Mouse (Mus musculus) hindbrain, postnatal 0 days (tissue): ENCODE data around the gene Tmem88. TPM values are rescaled to one million over a fixed set of nuclear protein-coding genes. Genes with fewer than 3 reads are reported as not detected.

ENCODE experiments used
- ATAC-seq: fragments of 200-750 bp; cut with Nextera tagmentation; 2 replicates; pipeline ENCODE4 v1.8.0; 2017; ENCODE audit warnings: mild to moderate bottlenecking, moderate TSS enrichment, moderate library complexity
- DNase-seq: peaks from one replicate; pipeline ENCODE4 v3.0.0-alpha.2; 2015; ENCODE audit warnings: low spot score
- H3K27ac ChIP-seq: fragments of 300-500 bp; sonication (generic); 2 replicates; pipeline ENCODE4 v1.5.1; 2014; ENCODE audit warnings: mild to moderate bottlenecking
- H3K27me3 ChIP-seq: fragments of 300-500 bp; sonication (generic); 2 replicates; pipeline ENCODE4 v1.6.1; 2014; ENCODE audit warnings: low read length, mixed read lengths; ENCODE audit not compliant: insufficient read depth
- H3K36me3 ChIP-seq: fragments of 300-500 bp; sonication (generic); 2 replicates; pipeline ENCODE4 v1.6.1; 2014; ENCODE audit warnings: low read length, mixed read lengths; ENCODE audit not compliant: insufficient read depth
- H3K4me1 ChIP-seq: fragments of 300-500 bp; sonication (generic); 2 replicates; pipeline ENCODE4 v1.6.1; 2014; ENCODE audit warnings: antibody characterized with exemption, low read length, mixed read lengths; ENCODE audit not compliant: insufficient read depth
- H3K4me2 ChIP-seq: fragments of 300-500 bp; sonication (generic); 2 replicates; pipeline ENCODE4 v1.6.1; 2014; ENCODE audit warnings: low read depth, mild to moderate bottlenecking, low read length, moderate library complexity, mixed read lengths
- H3K4me3 ChIP-seq: fragments of 300-500 bp; sonication (generic); 2 replicates; pipeline ENCODE4 v1.5.1; 2014; ENCODE audit warnings: low read length
- H3K9ac ChIP-seq: fragments of 300-500 bp; sonication (generic); replicated peaks from 2 replicates; pipeline ENCODE4 v1.6.1; 2014; ENCODE audit warnings: mild to moderate bottlenecking, low read length, moderate library complexity, mixed read lengths
- H3K9me3 ChIP-seq: fragments of 300-500 bp; sonication (generic); 2 replicates; pipeline ENCODE4 v1.6.1; 2016; ENCODE audit warnings: low read length, mixed read lengths
- CTCF ChIP-seq: IDR thresholded peaks from 2 replicates; pipeline ENCODE4 v1.5.1; 2016; ENCODE audit warnings: antibody characterized with exemption, control low read depth, low read depth
- WGBS: fragments of 180-500 bp; shearing (Covaris S2); extraction: QIAGEN DNeasy Blood & Tissue Kit; methylation state at CpG from one replicate; pipeline ENCODE4 v1.1.7; 2014; 5-methylcytosine and 5-hydroxymethylcytosine counted together
- polyA plus RNA-seq: library from polyadenylated mRNA; unstranded; fragments of >200 nt; fragmentation: Nextera tagmentation; extraction: Ambion mirVana; gene quantifications from 2 replicates; pipeline ENCODE4 v1.2.1, GENCODE M21; 2015
- total RNA-seq: library from RNA; depleted of rRNA; stranded (reverse); fragments of >200 nt; gene quantifications from 2 replicates; pipeline ENCODE4 v1.2.3, GENCODE M21; 2014; rRNA removed

The Tmem88 gene
- total RNA-seq (3.8 and 4.3 TPM in 2 replicates), polyA plus RNA-seq (8.7 and 9.5 TPM in 2 replicates)

GRCm38 (mm10) chr11:69398059-69398458, at the start of gene Tmem88:
TSS of gene Tmem88 (minus strand) at chr11:69398234.
- DNase-seq = no peak
- peak within 1 kb of the TSS; percentile 21 for H3K4me3 ChIP-seq
- peaks cover 27% of the 10 kb centered on the region for H3K36me3 ChIP-seq
- ATAC-seq = no peak
- WGBS = 18% methylated on average over 15 of the region's 16 CpGs
- peak within 1 kb of the TSS; percentile 38 for H3K9ac ChIP-seq
- H3K27ac ChIP-seq = peak within 1 kb of the TSS; percentile 94
- no peaks in the 10 kb centered on the region for H3K9me3 ChIP-seq
- H3K4me2 ChIP-seq = peak within 1 kb of the TSS; percentile 92
- no peaks in the 10 kb centered on the region for H3K27me3 ChIP-seq
- TF ChIP-seq CTCF = no peak
- H3K4me1 ChIP-seq = 0 out of 2 replicates have a peak, but pooled peaks cover 3% of the 10 kb centered on the region

GRCm38 (mm10) chr11:69447299-69447698, 49.3 kb upstream of the Tmem88 start:
- DNase-seq (no peak), ATAC-seq (no peak)
- no peaks in the 10 kb centered on the region for H3K27me3 ChIP-seq
- no peak overlapping the region for H3K4me3 ChIP-seq
- 55% methylated on average over 7 of the region's 7 CpGs for WGBS
- no peak overlapping the region for H3K9ac ChIP-seq
- no peaks in the 10 kb centered on the region for H3K36me3 ChIP-seq
- TF ChIP-seq CTCF = no peak
- H3K27ac ChIP-seq = peak overlapping the region; percentile 51; the same call in 1 of the 2 replicates
- H3K4me1 ChIP-seq = no peaks in the 10 kb centered on the region
- H3K9me3 ChIP-seq = no peaks in the 10 kb centered on the region
- no peak overlapping the region for H3K4me2 ChIP-seq

- H3K9me3 ChIP-seq = no peaks in the 10 kb centered on the region
- no peak for TF ChIP-seq CTCF
- H3K9ac ChIP-seq = no peak overlapping the region
- H3K4me3 ChIP-seq = no peak overlapping the region
- no peaks in the 10 kb centered on the region for H3K27me3 ChIP-seq
- H3K36me3 ChIP-seq = no peaks in the 10 kb centered on the region
- H3K27ac ChIP-seq = no peak overlapping the region
- no peak overlapping the region for H3K4me2 ChIP-seq
- ATAC-seq = no peak
- no peaks in the 10 kb centered on the region for H3K4me1 ChIP-seq
- DNase-seq = no peak
- WGBS = 53% methylated on average over 5 of the region's 5 CpGs
Measured at GRCm38 (mm10) chr11:69443328-69443727, 45.3 kb upstream of the Tmem88 start.

- 65% methylated on average over 3 of the region's 3 CpGs for WGBS
- H3K4me1 ChIP-seq = no peaks in the 10 kb centered on the region
- no peaks in the 10 kb centered on the region for H3K27me3 ChIP-seq
- no peak overlapping the region for H3K27ac ChIP-seq
- H3K9ac ChIP-seq = no peak overlapping the region
- H3K4me2 ChIP-seq = no peak overlapping the region
- ATAC-seq = no peak
- no peak for DNase-seq
- H3K4me3 ChIP-seq = no peak overlapping the region
- no peak for TF ChIP-seq CTCF
- no peaks in the 10 kb centered on the region for H3K36me3 ChIP-seq
- H3K9me3 ChIP-seq = no peaks in the 10 kb centered on the region
Measured at GRCm38 (mm10) chr11:69437291-69437690, 39.3 kb upstream of the Tmem88 start.

GRCm38 (mm10) chr11:69433189-69433588, 35.2 kb upstream of the Tmem88 start:
- no peaks in the 10 kb centered on the region for H3K9me3 ChIP-seq
- TF ChIP-seq CTCF = no peak
- H3K4me1 ChIP-seq = no peaks in the 10 kb centered on the region
- no peak overlapping the region for H3K9ac ChIP-seq
- ATAC-seq (no peak), DNase-seq (no peak)
- H3K4me3 ChIP-seq = no peak overlapping the region
- no peaks in the 10 kb centered on the region for H3K36me3 ChIP-seq
- H3K4me2 ChIP-seq = no peak overlapping the region
- 56% methylated on average over 6 of the region's 6 CpGs for WGBS
- no peak overlapping the region for H3K27ac ChIP-seq
- H3K27me3 ChIP-seq = no peaks in the 10 kb centered on the region

- no peaks in the 10 kb centered on the region for H3K36me3 ChIP-seq
- ATAC-seq (no peak), DNase-seq (no peak)
- 73% methylated on average over 11 of the region's 11 CpGs for whole genome bisulfite sequencing
- H3K4me2 ChIP-seq = no peak overlapping the region
- H3K4me1 ChIP-seq = no peaks in the 10 kb centered on the region
- no peaks in the 10 kb centered on the region for H3K9me3 ChIP-seq
- no peak overlapping the region for H3K27ac ChIP-seq
- no peak overlapping the region for H3K4me3 ChIP-seq
- no peaks in the 10 kb centered on the region for H3K27me3 ChIP-seq
- no peak overlapping the region for H3K9ac ChIP-seq
- no peak for TF ChIP-seq CTCF
Measured at GRCm38 (mm10) chr11:69432640-69432982, 34.6 kb upstream of the Tmem88 start.

GRCm38 (mm10) chr11:69431829-69432639, 34.0 kb upstream of the Tmem88 start:
- H3K4me3 ChIP-seq = no peak overlapping the region
- no peaks in the 10 kb centered on the region for H3K36me3 ChIP-seq
- no peaks in the 10 kb centered on the region for H3K27me3 ChIP-seq
- H3K4me2 ChIP-seq = no peak overlapping the region; the same call in 1 of the 2 replicates
- H3K4me1 ChIP-seq = no peaks in the 10 kb centered on the region
- DNase-seq (peak; percentile 94), ATAC-seq (peak; percentile 89)
- TF ChIP-seq CTCF = peak; percentile 86
- H3K9me3 ChIP-seq = no peaks in the 10 kb centered on the region
- H3K9ac ChIP-seq = no peak overlapping the region
- H3K27ac ChIP-seq = no peak overlapping the region
- WGBS = 35% methylated on average over 11 of the region's 11 CpGs
